Mouse (Mus musculus) hindbrain, embryonic 12.5 days (tissue): ENCODE results near the gene Arhgef18. TPM values are rescaled to one million over a fixed set of nuclear protein-coding genes. Genes with fewer than 3 reads are reported as not detected.

Source experiments
- ATAC-seq: fragments of 200-750 bp; cut with Nextera tagmentation; 2 replicates; pipeline ENCODE4 v1.8.0; 2017; ENCODE audit warnings: moderate TSS enrichment; ENCODE audit not compliant: low FRiP score
- H3K27ac ChIP-seq: fragments of 300-500 bp; sonication (generic); 2 replicates; pipeline ENCODE4 v1.5.1; 2016; ENCODE audit warnings: mild to moderate bottlenecking
- H3K27me3 ChIP-seq: fragments of 300-500 bp; sonication (generic); 2 replicates; pipeline ENCODE4 v1.6.1; 2016; ENCODE audit warnings: mild to moderate bottlenecking
- H3K36me3 ChIP-seq: fragments of 300-500 bp; sonication (generic); 2 replicates; pipeline ENCODE4 v1.6.1; 2016; ENCODE audit warnings: mild to moderate bottlenecking
- H3K4me1 ChIP-seq: fragments of 300-500 bp; sonication (generic); 2 replicates; pipeline ENCODE4 v1.6.1; 2016
- H3K4me2 ChIP-seq: fragments of 300-500 bp; sonication (generic); replicated peaks from 2 replicates; pipeline ENCODE4 v1.6.1; 2016; ENCODE audit warnings: mild to moderate bottlenecking
- H3K4me3 ChIP-seq: fragments of 300-500 bp; sonication (generic); 2 replicates; pipeline ENCODE4 v1.5.1; 2016; ENCODE audit warnings: mild to moderate bottlenecking
- H3K9ac ChIP-seq: fragments of 300-500 bp; sonication (generic); 2 replicates; pipeline ENCODE4 v1.6.1; 2016; ENCODE audit warnings: mild to moderate bottlenecking, moderate library complexity
- H3K9me3 ChIP-seq: fragments of 300-500 bp; sonication (generic); replicated peaks from 2 replicates; pipeline ENCODE4 v1.6.1; 2016; ENCODE audit warnings: mild to moderate bottlenecking
- WGBS: fragments of 180-500 bp; shearing (Covaris S2); methylation state at CpG from one replicate; pipeline ENCODE4 v1.1.7; 2016; 5-methylcytosine and 5-hydroxymethylcytosine counted together
- polyA plus RNA-seq: library from polyadenylated mRNA; unstranded; fragments of >200 nt; fragmentation: Nextera tagmentation; extraction: Ambion mirVana; gene quantifications from 2 replicates; pipeline ENCODE4 v1.2.1, GENCODE M21; 2016

Gene Arhgef18
- polyA plus RNA-seq, 1 experiment from 2014 or later, result 13.7 TPM

GRCm38 (mm10) chr8:3411085-3411484 lies 18.3 kb downstream of the Arhgef18 start:
- H3K27ac ChIP-seq, result no peak overlapping the region
- ATAC-seq, result no peak
- no peak overlapping the region for H3K9ac ChIP-seq
- 72% methylated on average over 2 of the region's 2 CpGs for WGBS
- H3K36me3 ChIP-seq, result no peaks in the 10 kb centered on the region
- H3K4me2 ChIP-seq, result no peak overlapping the region
- no peaks in the 10 kb centered on the region for H3K9me3 ChIP-seq
- peaks cover 21% of the 10 kb centered on the region for H3K4me1 ChIP-seq
- H3K27me3 ChIP-seq, result no peaks in the 10 kb centered on the region
- no peak overlapping the region for H3K4me3 ChIP-seq

- 91% methylated on average over 7 of the region's 7 CpGs for WGBS
- no peaks in the 10 kb centered on the region for H3K9me3 ChIP-seq
- H3K9ac ChIP-seq, result no peak overlapping the region
- no peak overlapping the region for H3K4me2 ChIP-seq
- no peaks in the 10 kb centered on the region for H3K27me3 ChIP-seq
- no peak overlapping the region for H3K4me3 ChIP-seq
- no peaks in the 10 kb centered on the region for H3K36me3 ChIP-seq
- peaks cover 29% of the 10 kb centered on the region for H3K4me1 ChIP-seq
- H3K27ac ChIP-seq, result no peak overlapping the region
- no peak for ATAC-seq
Observed at GRCm38 (mm10) chr8:3411901-3412301, 19.1 kb downstream of the Arhgef18 start.

- ATAC-seq, result no peak
- Histone ChIP-seq H3K36me3 (no peaks in the 10 kb centered on the region), H3K4me3 (no peak overlapping the region), H3K9ac (no peak overlapping the region), H3K4me1 (peaks cover 38% of the 10 kb centered on the region), H3K27ac (no peak overlapping the region), H3K4me2 (no peak overlapping the region), H3K9me3 (no peaks in the 10 kb centered on the region), H3K27me3 (no peaks in the 10 kb centered on the region)
- 100% methylated on average over 1 of the region's 1 CpGs for WGBS
Observed at GRCm38 (mm10) chr8:3412816-3413215, 20.0 kb downstream of the Arhgef18 start.

- Histone ChIP-seq H3K36me3 (no peaks in the 10 kb centered on the region), H3K4me2 (no peak overlapping the region), H3K4me3 (no peak overlapping the region), H3K9me3 (no peaks in the 10 kb centered on the region), H3K4me1 (peaks cover 43% of the 10 kb centered on the region), H3K9ac (no peak overlapping the region), H3K27ac (no peak overlapping the region; the same call in 1 of the 2 replicates), H3K27me3 (no peaks in the 10 kb centered on the region)
- ATAC-seq, result 0 out of 2 replicates have a peak, but pooled peaks have one; percentile 15
- WGBS, result 41% methylated on average over 6 of the region's 6 CpGs
Observed at GRCm38 (mm10) chr8:3414639-3415190, 21.9 kb downstream of the Arhgef18 start.

- Histone ChIP-seq H3K4me3 (no peak overlapping the region), H3K4me1 (peaks cover 43% of the 10 kb centered on the region), H3K27ac (no peak overlapping the region; the same call in 1 of the 2 replicates), H3K36me3 (no peaks in the 10 kb centered on the region), H3K9me3 (no peaks in the 10 kb centered on the region), H3K4me2 (no peak overlapping the region), H3K9ac (no peak overlapping the region), H3K27me3 (no peaks in the 10 kb centered on the region)
- 66% methylated on average over 4 of the region's 4 CpGs for WGBS
- ATAC-seq, result no peak
Observed at GRCm38 (mm10) chr8:3415259-3415658, 22.5 kb downstream of the Arhgef18 start.

GRCm38 (mm10) chr8:3415661-3416060 lies 22.9 kb downstream of the Arhgef18 start:
- H3K36me3 ChIP-seq, result no peaks in the 10 kb centered on the region
- WGBS, result 87% methylated on average over 6 of the region's 6 CpGs
- H3K4me3 ChIP-seq, result no peak overlapping the region
- H3K9ac ChIP-seq, result no peak overlapping the region
- no peaks in the 10 kb centered on the region for H3K27me3 ChIP-seq
- peaks cover 43% of the 10 kb centered on the region for H3K4me1 ChIP-seq
- no peak for ATAC-seq
- H3K27ac ChIP-seq, result no peak overlapping the region
- no peaks in the 10 kb centered on the region for H3K9me3 ChIP-seq
- no peak overlapping the region for H3K4me2 ChIP-seq

GRCm38 (mm10) chr8:3416846-3417245 lies 24.0 kb downstream of the Arhgef18 start:
- ATAC-seq, result 0 out of 2 replicates have a peak, but pooled peaks have one; percentile 24
- Histone ChIP-seq H3K27me3 (no peaks in the 10 kb centered on the region), H3K36me3 (no peaks in the 10 kb centered on the region), H3K27ac (0 out of 2 replicates have a peak overlapping the region, but pooled peaks have one; percentile 46), H3K4me3 (no peak overlapping the region), H3K9me3 (no peaks in the 10 kb centered on the region), H3K4me1 (peaks cover 43% of the 10 kb centered on the region), H3K9ac (no peak overlapping the region), H3K4me2 (no peak overlapping the region)
- 27% methylated on average over 4 of the region's 4 CpGs for WGBS

- no peaks in the 10 kb centered on the region for H3K36me3 ChIP-seq
- no peak overlapping the region for H3K4me3 ChIP-seq
- ATAC-seq, result peak; percentile 49
- H3K9ac ChIP-seq, result no peak overlapping the region
- WGBS, result 1% methylated on average over 8 of the region's 8 CpGs
- no peaks in the 10 kb centered on the region for H3K9me3 ChIP-seq
- 0 out of 2 replicates have a peak overlapping the region, but pooled peaks have one; percentile 40 for H3K27ac ChIP-seq
- peak overlapping the region; percentile 13; the same call in 1 of the 2 replicates for H3K4me2 ChIP-seq
- peaks cover 43% of the 10 kb centered on the region for H3K4me1 ChIP-seq
- no peaks in the 10 kb centered on the region for H3K27me3 ChIP-seq
Observed at GRCm38 (mm10) chr8:3417455-3417854, 24.6 kb downstream of the Arhgef18 start.

- Histone ChIP-seq H3K4me3 (no peak overlapping the region), H3K4me2 (no peak overlapping the region), H3K4me1 (peaks cover 43% of the 10 kb centered on the region), H3K9me3 (no peaks in the 10 kb centered on the region), H3K36me3 (no peaks in the 10 kb centered on the region), H3K9ac (no peak overlapping the region), H3K27ac (no peak overlapping the region), H3K27me3 (no peaks in the 10 kb centered on the region)
- WGBS, result 79% methylated on average over 1 of the region's 1 CpGs
- ATAC-seq, result no peak
Observed at GRCm38 (mm10) chr8:3418101-3418500, 25.3 kb downstream of the Arhgef18 start.

- 77% methylated on average over 10 of the region's 10 CpGs for WGBS
- H3K27me3 ChIP-seq, result no peaks in the 10 kb centered on the region
- peaks cover 30% of the 10 kb centered on the region for H3K4me1 ChIP-seq
- no peaks in the 10 kb centered on the region for H3K9me3 ChIP-seq
- no peak overlapping the region for H3K4me3 ChIP-seq
- no peak for ATAC-seq
- H3K9ac ChIP-seq, result no peak overlapping the region
- no peak overlapping the region for H3K27ac ChIP-seq
- H3K4me2 ChIP-seq, result no peak overlapping the region
- H3K36me3 ChIP-seq, result no peaks in the 10 kb centered on the region
Observed at GRCm38 (mm10) chr8:3420105-3420706, 27.4 kb downstream of the Arhgef18 start.

GRCm38 (mm10) chr8:3421507-3421906 lies 28.7 kb downstream of the Arhgef18 start:
- H3K9ac ChIP-seq, result no peak overlapping the region
- peaks cover 18% of the 10 kb centered on the region for H3K4me1 ChIP-seq
- ATAC-seq, result no peak
- H3K27ac ChIP-seq, result no peak overlapping the region
- H3K36me3 ChIP-seq, result no peaks in the 10 kb centered on the region
- H3K9me3 ChIP-seq, result no peaks in the 10 kb centered on the region
- 89% methylated on average over 5 of the region's 5 CpGs for WGBS
- no peaks in the 10 kb centered on the region for H3K27me3 ChIP-seq
- H3K4me3 ChIP-seq, result no peak overlapping the region
- no peak overlapping the region for H3K4me2 ChIP-seq

GRCm38 (mm10) chr8:3425217-3425616 lies 32.4 kb downstream of the Arhgef18 start:
- Histone ChIP-seq H3K4me2 (no peak overlapping the region), H3K27ac (no peak overlapping the region), H3K4me1 (no peaks in the 10 kb centered on the region), H3K4me3 (no peak overlapping the region), H3K9ac (no peak overlapping the region), H3K36me3 (peaks cover 18% of the 10 kb centered on the region), H3K27me3 (no peaks in the 10 kb centered on the region), H3K9me3 (no peaks in the 10 kb centered on the region)
- WGBS, result 93% methylated on average over 5 of the region's 5 CpGs
- no peak for ATAC-seq

- no peaks in the 10 kb centered on the region for H3K27me3 ChIP-seq
- no peak overlapping the region for H3K27ac ChIP-seq
- 88% methylated on average over 3 of the region's 3 CpGs for WGBS
- H3K36me3 ChIP-seq, result peaks cover 25% of the 10 kb centered on the region
- no peak for ATAC-seq
- no peak overlapping the region for H3K4me2 ChIP-seq
- no peak overlapping the region for H3K9ac ChIP-seq
- no peak overlapping the region for H3K4me3 ChIP-seq
- no peaks in the 10 kb centered on the region for H3K4me1 ChIP-seq
- H3K9me3 ChIP-seq, result no peaks in the 10 kb centered on the region
Observed at GRCm38 (mm10) chr8:3426211-3426610, 33.4 kb downstream of the Arhgef18 start.
